Mouse (Mus musculus) erythroblast, adult 5-6 weeks (primary cell): ENCODE measurements around the gene Palm2. TPM values are rescaled to one million over a fixed set of nuclear protein-coding genes. Genes with fewer than 3 reads are reported as not detected.

Experiments used
- ATAC-seq: replicated peaks from 2 replicates; pipeline ENCODE4 v1.8.0; 2016; ENCODE audit warnings: moderate number of reproducible peaks, mild to moderate bottlenecking, moderate TSS enrichment, inconsistent platforms; ENCODE audit not compliant: poor library complexity, low FRiP score, severe bottlenecking
- total RNA-seq, 2 experiments: library from RNA; stranded (forward) in 1 of 2; stranded (reverse) in 1 of 2; fragments of 150-400 nt in 1 of 2; fragments of 200-764, 138-1000 nt in 1 of 2; gene quantifications; 2 replicates each; pipeline versions ENCODE4 v1.2.3 to v1.2.4; 2015 to 2017; ENCODE audit warnings: low replicate concordance in 2 of 2

Palm2 gene
- total RNA-seq, 2 experiments from 2014 or later: not detected

DNA sequence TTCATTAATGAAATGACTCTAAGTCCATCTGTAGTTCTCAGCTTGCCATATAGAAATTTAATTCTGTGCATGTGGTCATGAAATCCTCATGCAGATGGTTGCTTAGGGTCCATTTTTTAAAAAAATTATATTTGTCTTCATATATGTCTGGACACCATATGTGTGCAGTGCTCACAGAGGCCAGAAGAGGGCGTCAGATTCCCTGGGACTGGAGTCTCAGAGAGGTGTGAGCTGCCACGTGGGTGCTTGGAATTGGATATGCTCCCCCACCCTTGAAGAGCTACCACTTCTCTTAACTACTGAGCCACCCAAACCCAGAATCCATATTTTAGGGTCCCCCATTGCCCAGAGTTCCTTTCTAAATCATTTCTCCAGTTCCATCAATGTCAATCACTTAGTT is 131.8 kb downstream of the Palm2 start:
- ATAC-seq: no peak

- no peak for ATAC-seq
Observed at GRCm38 (mm10) chr4:57567666-57568206, 133.7 kb downstream of the Palm2 start, which contains the start of gene Pakap. Pakap (plus strand) TSS chr4:57568179.

- no peak for ATAC-seq
Observed at GRCm38 (mm10) chr4:57568268-57569068, 134.4 kb downstream of the Palm2 start.

DNA sequence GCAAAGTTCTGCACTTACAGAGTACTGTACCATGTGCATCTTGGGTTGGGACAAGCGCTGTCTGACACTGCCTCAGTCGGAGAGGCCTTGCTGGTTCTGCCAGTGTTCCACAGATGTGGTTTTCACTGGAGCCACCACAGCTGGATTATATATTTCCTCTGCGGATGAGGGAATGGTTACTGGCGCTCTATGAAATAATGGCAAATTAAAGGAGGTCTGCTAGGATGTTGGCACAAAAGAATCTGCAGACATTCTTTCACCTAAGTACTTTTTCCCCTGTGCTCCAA is 135.0 kb downstream of the Palm2 start:
- no peak for ATAC-seq

DNA sequence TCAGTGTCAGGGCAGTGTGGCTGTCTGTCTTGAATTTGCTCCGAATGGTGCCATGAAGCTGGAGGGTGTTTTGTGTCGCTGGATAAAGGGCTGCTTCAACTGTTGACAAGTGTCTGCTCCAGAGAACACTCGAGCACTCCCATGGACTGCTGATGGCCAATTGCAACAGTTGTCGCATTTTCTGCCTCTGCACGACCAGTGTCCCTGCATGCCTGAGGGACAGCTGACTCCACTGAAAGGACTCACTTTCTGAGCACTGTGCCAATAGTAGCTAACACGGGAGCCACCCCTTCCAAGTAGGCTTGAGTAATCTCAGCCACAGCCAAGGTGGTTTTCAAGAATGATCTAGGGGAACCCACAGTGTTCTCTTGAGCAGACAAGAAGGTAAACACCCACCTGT is 135.7 kb downstream of the Palm2 start:
- no peak for ATAC-seq

GRCm38 (mm10) chr4:57570229-57570628 is 136.2 kb downstream of the Palm2 start:
- ATAC-seq: no peak

- no peak for ATAC-seq
Observed at GRCm38 (mm10) chr4:57574181-57574580, 140.1 kb downstream of the Palm2 start.

- no peak for ATAC-seq
Observed at GRCm38 (mm10) chr4:57574646-57575045, 140.6 kb downstream of the Palm2 start.

DNA sequence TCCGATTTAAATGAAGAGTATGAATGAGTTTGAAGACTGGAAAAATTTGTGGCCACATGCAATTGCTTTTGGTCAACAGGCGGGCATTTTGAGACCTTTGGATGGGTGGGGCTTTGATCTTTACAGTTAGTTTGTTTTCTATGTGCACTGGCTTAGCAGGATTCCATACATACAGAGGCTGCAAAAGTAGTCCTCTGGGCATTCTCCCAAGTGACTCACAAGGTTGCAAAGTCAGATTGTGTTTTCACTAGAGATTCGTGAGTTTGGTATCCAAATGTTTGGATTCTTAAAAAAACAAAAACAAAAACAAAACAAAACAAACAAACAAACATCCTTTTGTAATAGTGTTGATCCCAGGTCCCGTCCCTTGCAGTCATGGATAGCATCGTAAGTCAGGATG is 141.6 kb downstream of the Palm2 start:
- no peak for ATAC-seq

DNA sequence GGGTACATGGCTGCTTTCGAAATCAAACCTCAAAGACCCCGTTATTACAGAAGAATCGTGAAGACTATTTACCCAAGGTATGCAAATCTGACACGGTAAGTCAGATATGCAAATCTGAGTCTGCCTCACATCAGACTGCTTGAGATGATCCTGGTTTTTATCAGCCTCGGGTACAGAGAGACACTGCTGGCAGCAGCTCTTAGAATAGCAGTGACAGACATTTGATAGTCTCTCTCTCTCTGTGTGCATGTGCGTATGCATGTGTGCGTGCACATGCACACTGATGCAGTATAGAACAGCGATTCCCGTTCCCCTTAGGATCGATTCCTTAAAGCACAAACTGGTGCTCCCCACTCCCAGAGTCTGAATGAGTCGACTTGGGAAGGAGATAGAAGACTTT is 142.0 kb downstream of the Palm2 start:
- ATAC-seq: no peak

DNA sequence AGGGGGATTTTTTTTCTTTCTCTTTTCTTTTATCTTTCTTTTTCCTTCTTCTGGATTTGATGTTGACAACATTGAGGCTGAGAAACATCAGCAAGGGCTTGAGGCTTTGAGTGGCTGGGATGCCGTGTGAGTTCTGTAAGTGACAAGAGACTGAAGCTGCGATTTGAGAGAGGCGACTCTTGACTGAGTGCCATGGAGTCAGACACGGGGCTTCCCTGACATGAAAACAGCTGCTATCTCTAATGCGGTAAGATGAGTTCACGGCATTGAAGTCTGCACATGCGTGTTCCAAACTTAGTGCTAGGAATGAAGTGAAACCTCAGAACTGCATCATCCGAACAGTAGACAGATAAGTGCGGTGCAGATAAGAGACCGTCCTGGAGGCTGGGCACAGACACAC is 145.6 kb downstream of the Palm2 start:
- no peak for ATAC-seq

DNA sequence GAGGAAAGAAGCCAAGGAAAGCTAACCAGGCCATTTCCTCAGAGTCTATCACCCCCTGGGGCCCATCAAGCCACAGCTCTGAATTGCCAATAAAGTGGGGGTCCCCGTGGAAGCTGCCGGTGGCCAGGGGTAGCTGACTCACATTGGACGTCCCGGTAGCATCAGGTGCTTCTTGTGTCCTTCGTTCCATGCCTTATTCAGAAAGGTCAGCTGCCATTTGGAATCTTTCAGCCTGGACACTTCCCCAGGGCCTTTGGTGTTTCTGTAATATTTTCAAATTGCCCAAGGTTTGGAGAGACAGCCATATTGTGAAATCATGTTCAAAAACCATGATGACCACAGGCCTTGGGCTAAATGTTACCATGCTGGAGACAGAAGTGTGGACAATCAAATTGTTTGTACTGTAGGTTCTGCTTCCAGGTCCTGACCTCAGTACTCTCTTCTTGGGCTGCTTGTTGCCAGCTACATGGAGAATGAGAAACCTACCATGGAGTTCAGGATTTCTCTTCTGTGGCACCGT is 151.3 kb downstream of the Palm2 start:
- no peak for ATAC-seq

DNA sequence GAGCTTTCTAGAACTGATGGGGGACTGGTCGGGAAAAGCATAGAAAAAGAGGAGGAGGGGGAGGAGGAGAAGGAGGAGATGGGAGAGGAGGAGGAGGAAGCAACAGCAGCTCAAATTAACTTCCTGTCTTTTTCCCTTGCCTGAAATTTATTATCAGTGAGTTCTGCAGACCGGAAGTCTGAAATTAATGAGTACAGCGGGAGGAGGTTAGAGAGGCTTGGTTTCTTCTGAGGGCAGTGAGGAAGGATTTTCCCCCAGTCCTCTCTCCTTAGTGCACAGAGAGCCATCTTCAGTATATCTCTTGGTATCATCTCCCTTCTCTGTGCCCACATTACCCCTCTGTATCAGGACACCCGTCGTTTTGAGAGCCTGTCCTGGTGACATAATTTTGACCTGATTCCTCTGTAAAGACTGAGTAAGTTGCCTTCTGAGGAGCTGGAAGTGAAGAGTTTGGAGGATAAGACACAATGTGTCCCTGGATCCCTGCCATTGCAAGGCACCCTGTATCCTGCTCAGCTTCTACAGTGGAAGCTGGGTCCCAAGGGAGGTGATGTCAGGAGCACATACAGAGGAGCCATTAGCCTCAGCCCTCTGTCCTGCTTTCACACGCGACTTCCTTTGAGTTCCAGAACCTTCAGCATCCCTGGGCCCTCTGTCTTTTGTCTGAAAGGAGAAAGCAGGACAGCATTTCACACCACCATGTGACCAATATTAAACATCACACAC is 153.0 kb downstream of the Palm2 start:
- ATAC-seq: no peak

GRCm38 (mm10) chr4:57588356-57588755 is 154.3 kb downstream of the Palm2 start:
- no peak for ATAC-seq

DNA sequence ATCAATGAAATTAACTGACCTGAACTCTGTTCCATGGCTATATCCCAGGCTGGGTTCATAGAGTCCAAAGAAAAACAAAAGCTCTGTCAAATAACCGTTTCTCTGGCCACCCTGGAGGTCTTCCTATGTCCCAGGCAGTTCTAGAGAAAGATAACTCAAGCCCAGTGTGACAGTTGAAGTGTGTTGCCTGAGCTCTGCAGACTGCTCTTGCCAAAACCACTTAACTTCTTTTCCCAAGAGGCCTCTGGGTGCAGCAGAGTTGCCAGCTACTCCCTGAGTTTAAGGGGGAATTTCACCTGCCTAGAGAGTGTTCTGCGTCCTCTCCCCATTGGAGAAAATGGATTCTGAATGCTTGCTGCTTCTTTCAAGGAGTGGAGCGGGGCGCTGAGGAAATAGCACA is 158.7 kb downstream of the Palm2 start:
- ATAC-seq: no peak

DNA sequence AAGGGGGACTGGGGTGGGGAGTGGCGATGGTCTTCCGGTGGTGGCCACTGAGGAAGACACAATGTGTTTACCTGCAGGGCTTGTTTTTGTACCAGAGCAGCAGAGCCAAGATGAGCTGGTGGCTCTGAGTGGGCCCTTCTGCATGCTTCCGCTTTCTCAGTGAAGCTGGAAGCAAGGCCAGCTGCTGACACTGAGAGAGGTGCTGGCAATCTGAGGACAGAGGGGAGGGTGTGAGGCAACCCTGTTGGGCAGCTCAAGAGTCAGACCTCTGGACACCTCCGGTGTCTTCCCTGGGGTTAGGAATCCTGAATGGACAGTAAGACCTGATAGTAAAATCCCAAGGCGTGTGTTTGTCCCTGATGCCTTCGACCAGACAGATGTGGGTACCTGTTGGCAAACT is 165.9 kb downstream of the Palm2 start:
- ATAC-seq: no peak

- no peak for ATAC-seq
Observed at GRCm38 (mm10) chr4:57600685-57601457, 166.8 kb downstream of the Palm2 start.

- no peak for ATAC-seq
Observed at GRCm38 (mm10) chr4:57601458-57601835, 167.4 kb downstream of the Palm2 start.

DNA sequence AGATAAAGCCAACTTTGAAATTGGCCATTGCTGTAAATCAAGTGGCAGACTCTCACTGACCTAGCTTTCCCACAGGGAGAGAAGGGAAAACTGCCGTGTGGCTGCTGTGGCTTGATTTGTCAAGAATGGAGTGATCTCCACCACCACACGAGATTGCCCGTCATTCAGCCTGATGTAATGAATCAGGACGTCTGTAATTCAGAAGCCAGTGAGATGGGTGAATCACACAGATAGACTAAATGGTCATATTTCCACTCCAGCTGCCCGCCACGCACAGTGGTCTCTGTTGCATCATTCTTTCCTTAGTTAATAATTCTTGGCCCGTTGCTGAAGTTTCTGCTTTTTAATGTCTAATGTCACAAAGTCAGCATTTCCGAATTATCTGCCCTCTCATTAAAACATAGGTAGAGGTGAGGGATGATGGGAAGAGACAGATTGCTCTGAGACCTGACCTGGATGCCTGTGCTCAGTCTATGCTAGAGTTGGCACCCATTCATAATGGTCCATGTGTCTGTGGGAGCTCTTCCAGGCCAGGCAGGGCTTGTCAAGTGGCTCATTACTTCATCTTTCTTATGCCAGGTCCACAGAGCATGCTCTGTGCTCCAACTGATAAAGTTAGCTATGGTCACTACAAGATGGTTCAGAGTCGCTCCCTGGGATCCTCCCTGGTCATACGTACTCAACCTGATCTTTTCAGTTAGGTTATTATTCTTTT is 168.0 kb downstream of the Palm2 start:
- ATAC-seq: no peak

GRCm38 (mm10) chr4:57606258-57606657 is 172.2 kb downstream of the Palm2 start:
- ATAC-seq: no peak
